Mouse (Mus musculus) heart, embryonic 16.5 days (tissue): ENCODE results near the gene Filip1l. TPM values are rescaled to one million over a fixed set of nuclear protein-coding genes. Genes with fewer than 3 reads are reported as not detected.

ENCODE experiments used
- ATAC-seq: fragments of 200-750 bp; cut with Nextera tagmentation; replicated peaks from 2 replicates; pipeline ENCODE4 v1.8.0; 2017; ENCODE audit warnings: moderate number of reproducible peaks; ENCODE audit not compliant: insufficient read depth, low FRiP score; ENCODE audit errors: extremely low read depth
- H3K27ac ChIP-seq: fragments of 300-500 bp; sonication (generic); 2 replicates; pipeline ENCODE4 v1.5.1; 2014; ENCODE audit warnings: mild to moderate bottlenecking, low read length, control low read depth, moderate library complexity
- H3K27me3 ChIP-seq: fragments of 300-500 bp; sonication (generic); 2 replicates; pipeline ENCODE4 v1.6.1; 2014; ENCODE audit warnings: low read length, mixed read lengths; ENCODE audit not compliant: control insufficient read depth, insufficient read depth
- H3K36me3 ChIP-seq: fragments of 300-500 bp; sonication (generic); 2 replicates; pipeline ENCODE4 v1.6.1; 2014; ENCODE audit not compliant: control insufficient read depth, insufficient read depth
- H3K4me1 ChIP-seq: fragments of 300-500 bp; sonication (generic); 2 replicates; pipeline ENCODE4 v1.6.1; 2014; ENCODE audit warnings: low read length, mixed read lengths; ENCODE audit not compliant: control insufficient read depth, insufficient read depth
- H3K4me2 ChIP-seq: fragments of 300-500 bp; sonication (generic); 2 replicates; pipeline ENCODE4 v1.6.1; 2014; ENCODE audit warnings: low read depth, mild to moderate bottlenecking, control low read depth, low read length
- H3K4me3 ChIP-seq: fragments of 300-500 bp; sonication (generic); 2 replicates; pipeline ENCODE4 v1.5.1; 2014; ENCODE audit warnings: mild to moderate bottlenecking, control low read depth, low read length
- H3K9ac ChIP-seq: fragments of 300-500 bp; sonication (generic); 2 replicates; pipeline ENCODE4 v1.6.1; 2014; ENCODE audit warnings: low read length, control low read depth
- H3K9me3 ChIP-seq: fragments of 300-500 bp; sonication (generic); replicated peaks from 2 replicates; pipeline ENCODE4 v1.6.1; 2016; ENCODE audit warnings: low read length; ENCODE audit not compliant: control insufficient read depth
- WGBS: fragments of 180-500 bp; shearing (Covaris S2); extraction: QIAGEN DNeasy Blood & Tissue Kit; methylation state at CpG from one replicate; pipeline ENCODE4 v1.1.7; 2014; 5-methylcytosine and 5-hydroxymethylcytosine counted together
- polyA plus RNA-seq: library from polyadenylated mRNA; unstranded; fragments of >200 nt; fragmentation: Nextera tagmentation; extraction: Ambion mirVana; gene quantifications from 2 replicates; pipeline ENCODE4 v1.2.1, GENCODE M21; 2015

The Filip1l gene
- polyA plus RNA-seq, 1 experiment from 2014 or later: 26.7 TPM

DNA sequence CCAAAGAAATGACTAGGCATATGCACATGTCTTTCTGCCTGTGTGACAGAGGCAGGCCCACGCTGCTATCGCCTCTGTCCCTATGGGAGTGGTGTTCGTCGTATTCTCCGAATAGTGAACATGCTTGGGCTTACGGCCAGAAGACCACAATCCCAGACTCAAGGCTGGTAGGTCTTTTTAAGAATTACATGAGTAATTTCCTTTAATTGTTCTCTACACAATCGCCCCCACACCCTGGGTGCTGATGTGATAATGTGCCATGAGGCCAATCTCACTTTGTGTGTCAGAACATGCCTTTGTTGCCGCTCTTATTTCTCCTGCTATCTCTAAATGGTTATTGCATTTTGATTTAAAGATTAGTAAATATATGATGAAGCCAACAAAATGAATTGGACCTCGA, 132.4 kb downstream of the Filip1l start:
- no peaks in the 10 kb centered on the region for H3K27me3 ChIP-seq
- no peak overlapping the region for H3K4me2 ChIP-seq
- peaks cover 16% of the 10 kb centered on the region for H3K4me1 ChIP-seq
- no peak overlapping the region for H3K4me3 ChIP-seq
- 68% methylated on average over 9 of the region's 9 CpGs for WGBS
- no peak overlapping the region for H3K9ac ChIP-seq
- no peak overlapping the region for H3K27ac ChIP-seq
- H3K36me3 ChIP-seq: no peaks in the 10 kb centered on the region
- ATAC-seq: peak; percentile 70
- no peaks in the 10 kb centered on the region for H3K9me3 ChIP-seq

DNA sequence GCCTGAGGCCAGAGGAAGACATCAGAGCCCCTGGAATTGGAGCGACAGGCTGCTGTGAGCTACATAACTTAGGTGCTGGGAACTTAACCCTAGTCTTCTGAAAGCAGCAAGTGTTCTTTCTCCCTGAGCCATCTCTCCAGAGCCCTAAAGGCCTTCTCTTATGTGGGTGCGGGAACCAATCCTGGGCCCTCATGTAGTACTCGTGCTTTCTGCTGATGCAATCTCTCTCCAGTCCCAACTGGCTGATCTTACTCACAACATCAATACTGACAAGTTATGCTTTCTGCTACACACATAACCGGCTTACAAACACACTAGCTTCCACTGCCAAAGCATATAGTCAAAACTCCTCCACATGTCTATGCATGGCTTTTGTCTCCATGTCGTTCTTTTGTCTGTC, 133.4 kb downstream of the Filip1l start:
- H3K27ac ChIP-seq: peak overlapping the region; percentile 18; the same call in 1 of the 2 replicates
- no peaks in the 10 kb centered on the region for H3K9me3 ChIP-seq
- H3K9ac ChIP-seq: no peak overlapping the region
- peaks cover 13% of the 10 kb centered on the region for H3K4me1 ChIP-seq
- no peak overlapping the region for H3K4me2 ChIP-seq
- 86% methylated on average over 5 of the region's 5 CpGs for WGBS
- no peaks in the 10 kb centered on the region for H3K27me3 ChIP-seq
- H3K36me3 ChIP-seq: no peaks in the 10 kb centered on the region
- no peak for ATAC-seq
- no peak overlapping the region for H3K4me3 ChIP-seq

GRCm38 (mm10) chr16:57488661-57489060, 135.8 kb downstream of the Filip1l start:
- peaks cover 9% of the 10 kb centered on the region; the same call in 1 of the 2 replicates for H3K4me1 ChIP-seq
- H3K4me2 ChIP-seq: no peak overlapping the region
- H3K27me3 ChIP-seq: no peaks in the 10 kb centered on the region
- no peak overlapping the region for H3K9ac ChIP-seq
- H3K9me3 ChIP-seq: no peaks in the 10 kb centered on the region
- no peak overlapping the region for H3K27ac ChIP-seq
- no peak overlapping the region for H3K4me3 ChIP-seq
- ATAC-seq: no peak
- H3K36me3 ChIP-seq: no peaks in the 10 kb centered on the region

DNA sequence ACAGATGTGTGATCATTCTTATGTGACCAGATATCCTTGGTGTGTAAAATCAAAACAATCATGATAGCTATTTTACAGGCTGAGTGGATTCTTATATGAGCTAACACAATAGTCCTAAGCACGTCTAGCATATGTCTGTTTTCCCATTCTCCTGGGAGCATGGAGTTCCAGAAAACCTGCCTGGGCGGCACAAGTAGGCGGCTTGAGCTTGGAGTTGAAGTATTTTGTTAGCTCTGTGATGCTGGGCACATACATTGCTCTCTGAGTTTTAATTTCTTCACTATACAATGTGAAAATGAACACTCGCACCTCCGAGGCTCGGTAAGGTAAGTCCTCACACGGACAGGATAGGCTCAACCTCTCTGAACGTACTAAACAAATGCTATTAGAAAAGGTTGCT, 137.8 kb downstream of the Filip1l start:
- Histone ChIP-seq H3K27ac (no peak overlapping the region), H3K4me1 (peaks cover 6% of the 10 kb centered on the region), H3K9me3 (no peaks in the 10 kb centered on the region), H3K36me3 (no peaks in the 10 kb centered on the region), H3K4me2 (no peak overlapping the region), H3K9ac (no peak overlapping the region), H3K4me3 (no peak overlapping the region), H3K27me3 (no peaks in the 10 kb centered on the region)
- 90% methylated on average over 8 of the region's 8 CpGs for WGBS
- ATAC-seq: no peak

DNA sequence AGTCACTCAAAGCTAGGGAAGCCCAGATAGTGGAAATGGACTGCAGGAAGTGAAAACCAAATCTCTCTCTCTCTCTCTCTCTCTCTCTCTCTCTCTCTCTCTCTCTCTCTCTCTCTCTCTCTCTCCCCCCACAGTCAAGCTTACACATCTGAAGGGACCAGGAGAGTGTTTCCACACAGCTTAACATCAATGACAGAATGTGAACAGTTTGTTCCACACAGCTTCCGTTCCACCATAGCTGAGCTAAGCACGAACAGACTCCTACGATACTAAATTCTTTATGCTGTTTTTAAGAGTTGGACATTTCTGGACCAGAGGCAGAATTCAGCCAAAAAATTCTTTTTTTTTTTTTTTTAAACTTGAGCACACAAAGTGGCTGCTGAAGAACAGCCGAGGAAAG, 139.0 kb downstream of the Filip1l start:
- Histone ChIP-seq H3K4me3 (no peak overlapping the region), H3K4me1 (peaks cover 14% of the 10 kb centered on the region), H3K27me3 (no peaks in the 10 kb centered on the region), H3K9ac (no peak overlapping the region), H3K4me2 (no peak overlapping the region), H3K9me3 (no peaks in the 10 kb centered on the region), H3K27ac (no peak overlapping the region), H3K36me3 (no peaks in the 10 kb centered on the region)
- no peak for ATAC-seq
- 83% methylated on average over 4 of the region's 4 CpGs for WGBS

DNA sequence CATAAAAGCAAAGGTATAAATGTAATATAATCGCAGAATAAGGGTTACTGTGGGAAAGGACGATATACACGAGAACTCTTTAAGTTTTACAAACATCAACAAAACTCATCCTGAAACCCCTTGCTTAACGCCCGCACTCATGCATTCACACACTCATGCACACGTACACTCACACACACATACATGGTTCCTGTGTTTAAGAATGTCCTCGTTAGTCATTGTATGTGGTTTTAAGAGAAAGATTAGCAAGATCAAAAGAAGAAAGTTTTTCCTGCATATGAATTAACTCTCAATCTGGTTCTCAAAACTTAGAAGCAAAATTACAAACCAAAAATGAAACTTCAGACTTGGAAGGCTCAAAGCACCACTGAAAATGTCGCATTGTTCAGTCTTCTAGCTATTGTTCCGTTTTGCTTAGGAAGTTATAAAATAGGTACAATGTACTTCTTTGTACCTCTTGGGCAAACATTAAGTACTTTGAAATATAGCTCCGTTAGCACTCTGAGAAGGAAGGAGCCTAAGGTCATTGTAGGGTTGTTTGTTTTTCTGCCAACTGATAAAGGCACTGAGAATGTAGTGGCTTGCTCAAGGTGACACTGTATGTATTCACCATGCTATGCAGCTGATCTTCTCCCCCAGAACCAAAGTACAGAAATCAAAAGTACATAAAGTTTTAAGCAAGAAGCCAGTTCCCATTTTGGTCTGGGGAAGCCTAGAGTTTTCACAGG, 142.7 kb downstream of the Filip1l start:
- no peaks in the 10 kb centered on the region for H3K9me3 ChIP-seq
- no peak overlapping the region for H3K4me2 ChIP-seq
- H3K27me3 ChIP-seq: no peaks in the 10 kb centered on the region
- WGBS: 71% methylated on average over 10 of the region's 10 CpGs
- peak overlapping the region; percentile 75 for H3K27ac ChIP-seq
- no peak for ATAC-seq
- no peaks in the 10 kb centered on the region for H3K36me3 ChIP-seq
- H3K9ac ChIP-seq: no peak overlapping the region
- no peak overlapping the region for H3K4me3 ChIP-seq
- peaks cover 23% of the 10 kb centered on the region for H3K4me1 ChIP-seq

DNA sequence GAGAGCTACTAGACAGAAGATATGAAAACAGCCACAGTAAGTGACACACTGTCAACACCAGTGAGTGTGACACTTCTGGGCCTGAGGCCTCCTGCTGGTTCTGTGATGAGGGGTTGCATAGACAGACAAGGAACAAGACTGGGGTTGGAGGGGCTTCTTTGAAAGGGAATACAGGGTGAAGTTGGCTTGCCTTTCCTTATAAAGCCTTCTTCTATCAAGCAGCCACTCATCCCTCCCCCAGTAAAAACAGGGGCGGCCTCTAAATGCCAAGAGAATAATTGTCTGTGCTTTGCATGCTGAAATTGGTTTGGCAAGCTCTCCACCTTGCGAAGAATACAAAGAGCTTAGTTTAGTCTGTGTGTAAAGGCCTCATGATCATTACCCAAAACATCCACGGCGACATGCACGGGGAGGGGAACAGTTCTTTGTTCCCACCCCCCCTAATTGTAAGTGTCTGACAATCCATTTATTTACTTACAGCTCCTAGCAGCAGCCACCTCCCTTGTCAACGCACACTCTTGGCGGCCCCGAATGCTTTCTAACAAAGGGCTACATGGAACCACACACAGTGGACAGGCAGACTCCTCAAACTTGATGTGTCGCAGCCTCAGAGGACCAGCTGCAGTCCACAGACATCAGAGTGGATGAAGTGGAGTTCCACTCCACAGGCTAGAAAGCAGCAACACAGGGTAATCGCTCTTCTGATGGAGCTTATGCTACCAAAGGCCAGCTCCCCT, 143.7 kb downstream of the Filip1l start:
- Histone ChIP-seq H3K4me2 (no peak overlapping the region), H3K4me1 (peaks cover 23% of the 10 kb centered on the region), H3K9ac (no peak overlapping the region), H3K9me3 (no peaks in the 10 kb centered on the region), H3K4me3 (no peak overlapping the region), H3K36me3 (no peaks in the 10 kb centered on the region), H3K27me3 (no peaks in the 10 kb centered on the region), H3K27ac (peak overlapping the region; percentile 75)
- 50% methylated on average over 10 of the region's 10 CpGs for WGBS
- ATAC-seq: peak; percentile 64

GRCm38 (mm10) chr16:57500851-57501250, 148.0 kb downstream of the Filip1l start:
- Histone ChIP-seq H3K27me3 (no peaks in the 10 kb centered on the region), H3K27ac (no peak overlapping the region), H3K36me3 (no peaks in the 10 kb centered on the region), H3K4me2 (no peak overlapping the region), H3K9ac (no peak overlapping the region), H3K4me3 (no peak overlapping the region), H3K4me1 (peaks cover 25% of the 10 kb centered on the region), H3K9me3 (no peaks in the 10 kb centered on the region)
- 61% methylated on average over 3 of the region's 3 CpGs for WGBS
- ATAC-seq: no peak

GRCm38 (mm10) chr16:57502230-57502629, 149.3 kb downstream of the Filip1l start:
- ATAC-seq: no peak

More at GRCm38 (mm10) chr16:57502230-57502629, 149.3 kb downstream of the Filip1l start:
- WGBS: 63% methylated on average over 2 of the region's 2 CpGs
- Histone ChIP-seq H3K36me3 (0 out of 2 replicates have a peak, but pooled peaks cover 2% of the 10 kb centered on the region), H3K9ac (no peak overlapping the region), H3K9me3 (no peaks in the 10 kb centered on the region), H3K4me2 (no peak overlapping the region), H3K27ac (no peak overlapping the region), H3K4me3 (no peak overlapping the region), H3K4me1 (peaks cover 14% of the 10 kb centered on the region), H3K27me3 (no peaks in the 10 kb centered on the region)
